Mouse (Mus musculus) erythroblast, adult 5-6 weeks (primary cell): ENCODE measurements at regions not wholly inside any gene's neighbourhood (a gene's known extent, or its start where the extent isn't known, plus 50 kb on each side); places are given as distances from the start of the nearest gene placed in this dataset.

Experiments used
- ATAC-seq: replicated peaks from 2 replicates; pipeline ENCODE4 v1.8.0; 2016; ENCODE audit warnings: moderate number of reproducible peaks, mild to moderate bottlenecking, moderate TSS enrichment, inconsistent platforms; ENCODE audit not compliant: poor library complexity, low FRiP score, severe bottlenecking

- no peak for ATAC-seq
These were observed 125.0 kb downstream of the Mtx3 start for GRCm38 (mm10) chr13:92969579-92969978.

GRCm38 (mm10) chr13:92972891-92973290 lies 128.3 kb downstream of the Mtx3 start:
- no peak for ATAC-seq

GRCm38 (mm10) chr13:92973791-92974190 lies 129.2 kb downstream of the Mtx3 start:
- ATAC-seq = no peak

GRCm38 (mm10) chr13:92986719-92987553 lies 142.4 kb downstream of the Mtx3 start:
- peak; percentile 83 for ATAC-seq

GRCm38 (mm10) chr13:92987691-92988090 lies 143.1 kb downstream of the Mtx3 start:
- no peak for ATAC-seq

GRCm38 (mm10) chr13:92988600-92988999 lies 144.0 kb downstream of the Mtx3 start:
- ATAC-seq = no peak

- no peak for ATAC-seq
These were observed 146.0 kb downstream of the Mtx3 start for GRCm38 (mm10) chr13:92990316-92991206.
